Mouse (Mus musculus) lung, embryonic 15.5 days (tissue): ENCODE measurements around the gene Jade1. TPM values are rescaled to one million over a fixed set of nuclear protein-coding genes. Genes with fewer than 3 reads are reported as not detected.

Source experiments
- ATAC-seq: fragments of 200-750 bp; cut with Nextera tagmentation; 2 replicates; pipeline ENCODE4 v1.8.0; 2017; ENCODE audit warnings: moderate number of reproducible peaks, borderline replicate concordance; ENCODE audit not compliant: low FRiP score, low TSS enrichment; ENCODE audit errors: extremely low read depth
- H3K27ac ChIP-seq: fragments of 300-500 bp; sonication (generic); 2 replicates; pipeline ENCODE4 v1.5.1; 2015; ENCODE audit warnings: moderate library complexity, mild to moderate bottlenecking, inconsistent platforms
- H3K27me3 ChIP-seq: fragments of 300-500 bp; sonication (generic); 2 replicates; pipeline ENCODE4 v1.6.1; 2015; ENCODE audit warnings: inconsistent platforms
- H3K36me3 ChIP-seq: fragments of 300-500 bp; sonication (generic); 2 replicates; pipeline ENCODE4 v1.6.1; 2015; ENCODE audit warnings: inconsistent platforms
- H3K4me1 ChIP-seq: fragments of 300-500 bp; sonication (generic); 2 replicates; pipeline ENCODE4 v1.6.1; 2015; ENCODE audit warnings: inconsistent platforms
- H3K4me2 ChIP-seq: fragments of 300-500 bp; sonication (generic); 2 replicates; pipeline ENCODE4 v1.6.1; 2015; ENCODE audit warnings: inconsistent platforms, mild to moderate bottlenecking, moderate library complexity
- H3K4me3 ChIP-seq: fragments of 300-500 bp; sonication (generic); 2 replicates; pipeline ENCODE4 v1.5.1; 2015; ENCODE audit warnings: mild to moderate bottlenecking, inconsistent platforms
- H3K9ac ChIP-seq: fragments of 300-500 bp; sonication (generic); 2 replicates; pipeline ENCODE4 v1.6.1; 2015; ENCODE audit warnings: inconsistent platforms
- H3K9me3 ChIP-seq: fragments of 300-500 bp; sonication (generic); 2 replicates; pipeline ENCODE4 v1.6.1; 2016; ENCODE audit warnings: inconsistent platforms
- WGBS: fragments of 180-500 bp; shearing (Covaris S2); methylation state at CpG from one replicate; pipeline ENCODE4 v1.1.7; 2015; 5-methylcytosine and 5-hydroxymethylcytosine counted together
- polyA plus RNA-seq: library from polyadenylated mRNA; unstranded; fragments of >200 nt; fragmentation: Nextera tagmentation; extraction: Ambion mirVana; gene quantifications from 2 replicates; pipeline ENCODE4 v1.2.1, GENCODE M21; 2015

Gene Jade1
- polyA plus RNA-seq, 1 experiment from 2014 or later, result 10.9 TPM

GRCm38 (mm10) chr3:41605601-41606329 is 50.2 kb downstream of the Jade1 start:
- Histone ChIP-seq H3K27ac (no peak overlapping the region), H3K9ac (no peak overlapping the region), H3K4me2 (no peak overlapping the region), H3K4me1 (no peaks in the 10 kb centered on the region), H3K36me3 (peaks cover 8% of the 10 kb centered on the region; the same call in 1 of the 2 replicates), H3K4me3 (no peak overlapping the region), H3K27me3 (no peaks in the 10 kb centered on the region), H3K9me3 (no peaks in the 10 kb centered on the region)
- WGBS, result 76% methylated on average over 13 of the region's 13 CpGs
- ATAC-seq, result no peak

- 85% methylated on average over 4 of the region's 4 CpGs for WGBS
- Histone ChIP-seq H3K4me1 (no peaks in the 10 kb centered on the region), H3K4me3 (no peak overlapping the region), H3K9ac (no peak overlapping the region), H3K9me3 (no peaks in the 10 kb centered on the region), H3K27ac (no peak overlapping the region), H3K36me3 (peaks cover 8% of the 10 kb centered on the region; the same call in 1 of the 2 replicates), H3K4me2 (no peak overlapping the region), H3K27me3 (no peaks in the 10 kb centered on the region)
- ATAC-seq, result no peak
These were observed 50.8 kb downstream of the Jade1 start for GRCm38 (mm10) chr3:41606330-41606664.

- H3K9me3 ChIP-seq, result no peaks in the 10 kb centered on the region
- WGBS, result 87% methylated on average over 9 of the region's 9 CpGs
- no peak overlapping the region for H3K27ac ChIP-seq
- H3K9ac ChIP-seq, result no peak overlapping the region
- H3K4me1 ChIP-seq, result no peaks in the 10 kb centered on the region
- no peaks in the 10 kb centered on the region for H3K27me3 ChIP-seq
- no peak for ATAC-seq
- H3K36me3 ChIP-seq, result peaks cover 11% of the 10 kb centered on the region; the same call in 1 of the 2 replicates
- H3K4me3 ChIP-seq, result no peak overlapping the region
- no peak overlapping the region for H3K4me2 ChIP-seq
These were observed 51.5 kb downstream of the Jade1 start for GRCm38 (mm10) chr3:41607050-41607449.

GRCm38 (mm10) chr3:41607467-41607866 is 51.9 kb downstream of the Jade1 start:
- Histone ChIP-seq H3K4me3 (no peak overlapping the region), H3K4me1 (no peaks in the 10 kb centered on the region), H3K9me3 (no peaks in the 10 kb centered on the region), H3K27ac (no peak overlapping the region), H3K4me2 (no peak overlapping the region), H3K27me3 (no peaks in the 10 kb centered on the region), H3K9ac (no peak overlapping the region), H3K36me3 (peaks cover 15% of the 10 kb centered on the region; the same call in 1 of the 2 replicates)
- 83% methylated on average over 8 of the region's 8 CpGs for WGBS
- ATAC-seq, result no peak

- 86% methylated on average over 5 of the region's 5 CpGs for WGBS
- Histone ChIP-seq H3K4me2 (no peak overlapping the region), H3K4me1 (no peaks in the 10 kb centered on the region), H3K36me3 (peaks cover 28% of the 10 kb centered on the region), H3K9me3 (no peaks in the 10 kb centered on the region), H3K27ac (no peak overlapping the region), H3K9ac (no peak overlapping the region), H3K27me3 (no peaks in the 10 kb centered on the region), H3K4me3 (no peak overlapping the region)
- no peak for ATAC-seq
These were observed 53.5 kb downstream of the Jade1 start for GRCm38 (mm10) chr3:41609071-41609470.

- H3K4me1 ChIP-seq, result no peaks in the 10 kb centered on the region
- H3K27ac ChIP-seq, result no peak overlapping the region
- no peak overlapping the region for H3K4me2 ChIP-seq
- peaks cover 23% of the 10 kb centered on the region for H3K36me3 ChIP-seq
- H3K9ac ChIP-seq, result no peak overlapping the region
- H3K4me3 ChIP-seq, result no peak overlapping the region
- no peaks in the 10 kb centered on the region for H3K27me3 ChIP-seq
- ATAC-seq, result no peak
- 87% methylated on average over 3 of the region's 3 CpGs for WGBS
- H3K9me3 ChIP-seq, result no peaks in the 10 kb centered on the region
These were observed 56.7 kb downstream of the Jade1 start for GRCm38 (mm10) chr3:41612211-41612610.

GRCm38 (mm10) chr3:41613706-41614105 is 58.2 kb downstream of the Jade1 start:
- no peaks in the 10 kb centered on the region for H3K4me1 ChIP-seq
- no peak overlapping the region for H3K4me2 ChIP-seq
- no peak overlapping the region for H3K9ac ChIP-seq
- WGBS, result 82% methylated on average over 9 of the region's 9 CpGs
- no peaks in the 10 kb centered on the region for H3K9me3 ChIP-seq
- no peaks in the 10 kb centered on the region for H3K27me3 ChIP-seq
- no peak for ATAC-seq
- H3K27ac ChIP-seq, result no peak overlapping the region
- H3K36me3 ChIP-seq, result peaks cover 23% of the 10 kb centered on the region
- no peak overlapping the region for H3K4me3 ChIP-seq

- Histone ChIP-seq H3K27me3 (no peaks in the 10 kb centered on the region), H3K9me3 (no peaks in the 10 kb centered on the region), H3K27ac (no peak overlapping the region), H3K4me3 (no peak overlapping the region), H3K36me3 (peaks cover 23% of the 10 kb centered on the region), H3K4me1 (no peaks in the 10 kb centered on the region), H3K9ac (no peak overlapping the region), H3K4me2 (no peak overlapping the region)
- WGBS, result 87% methylated on average over 5 of the region's 5 CpGs
- no peak for ATAC-seq
These were observed 58.9 kb downstream of the Jade1 start for GRCm38 (mm10) chr3:41614230-41614985.

GRCm38 (mm10) chr3:41618036-41618435 is 62.5 kb downstream of the Jade1 start:
- Histone ChIP-seq H3K9ac (no peak overlapping the region), H3K27ac (no peak overlapping the region), H3K27me3 (no peaks in the 10 kb centered on the region), H3K4me2 (no peak overlapping the region), H3K4me3 (no peak overlapping the region), H3K4me1 (no peaks in the 10 kb centered on the region), H3K9me3 (no peaks in the 10 kb centered on the region), H3K36me3 (peaks cover 11% of the 10 kb centered on the region)
- WGBS, result 76% methylated on average over 3 of the region's 3 CpGs
- no peak for ATAC-seq

GRCm38 (mm10) chr3:41618488-41618887 is 63.0 kb downstream of the Jade1 start:
- no peak overlapping the region for H3K27ac ChIP-seq
- no peaks in the 10 kb centered on the region for H3K4me1 ChIP-seq
- no peaks in the 10 kb centered on the region for H3K27me3 ChIP-seq
- H3K9me3 ChIP-seq, result no peaks in the 10 kb centered on the region
- 87% methylated on average over 3 of the region's 3 CpGs for WGBS
- H3K9ac ChIP-seq, result no peak overlapping the region
- no peak overlapping the region for H3K4me2 ChIP-seq
- H3K4me3 ChIP-seq, result no peak overlapping the region
- peaks cover 7% of the 10 kb centered on the region for H3K36me3 ChIP-seq
- no peak for ATAC-seq

GRCm38 (mm10) chr3:41620971-41621370 is 65.4 kb downstream of the Jade1 start:
- Histone ChIP-seq H3K4me1 (no peaks in the 10 kb centered on the region), H3K4me3 (no peak overlapping the region), H3K9me3 (no peaks in the 10 kb centered on the region), H3K27ac (no peak overlapping the region), H3K36me3 (no peaks in the 10 kb centered on the region), H3K27me3 (no peaks in the 10 kb centered on the region), H3K4me2 (no peak overlapping the region), H3K9ac (no peak overlapping the region)
- 84% methylated on average over 7 of the region's 7 CpGs for WGBS
- ATAC-seq, result no peak

GRCm38 (mm10) chr3:41655642-41656041 is 100.1 kb downstream of the Jade1 start:
- Histone ChIP-seq H3K27me3 (no peaks in the 10 kb centered on the region), H3K9ac (no peak overlapping the region), H3K4me1 (no peaks in the 10 kb centered on the region), H3K4me2 (no peak overlapping the region), H3K36me3 (peaks cover 3% of the 10 kb centered on the region; the same call in 1 of the 2 replicates), H3K4me3 (no peak overlapping the region), H3K27ac (no peak overlapping the region), H3K9me3 (no peaks in the 10 kb centered on the region; the same call in 1 of the 2 replicates)
- no peak for ATAC-seq
- WGBS, result 91% methylated on average over 1 of the region's 1 CpGs
